Mouse (Mus musculus): ENCODE results near the gene Pgm1.

GRCm38 (mm10) chr4:99969328-99969727 lies 40.1 kb downstream of the Pgm1 start:
- no peak for TF ChIP-seq CTCF (IDR thresholded peaks at IDR 0.05; ENCODE audit: borderline replicate concordance, insufficient read depth, low read depth, low read length)
- no peak for TF ChIP-seq POLR2A (IDR thresholded peaks at IDR 0.05; ENCODE audit: borderline replicate concordance, insufficient read depth, low read length)
